Mouse (Mus musculus) gastrocnemius, postnatal 36 days (tissue): ENCODE results near the gene Tsen34. TPM values are rescaled to one million over a fixed set of nuclear protein-coding genes. Genes with fewer than 3 reads are reported as not detected.
"Not testable (repeated sequence)": the region's sequence is repeated elsewhere in the genome, so short reads cannot be mapped to it uniquely, and the experiment has no call there.

Experiments used
- DNase-seq, 2 experiments: peaks; one replicate each; pipeline ENCODE4 v3.0.0; 2022
- intact Hi-C: fragments of 180-260 bp; cut with DNase I; formaldehyde crosslinking; loops from one replicate; pipeline ENCODE4 v1.15.1; 2025
- total RNA-seq, 2 experiments: library from RNA; stranded (reverse); gene quantifications; 2 replicates each; pipeline ENCODE4 v1.2.3; 2021

The Tsen34 gene
- total RNA-seq, 2 experiments from 2014 or later, result 26.6 to 27.9 TPM

- no peak for DNase-seq
- intact Hi-C loops, result no loop called here
Observed at GRCm38 (mm10) chr7:3684698-3685097, 8.0 kb upstream of the Tsen34 start.

- no peak for DNase-seq
- intact Hi-C loops, result no loop called here
Observed at GRCm38 (mm10) chr7:3685400-3686187, 7.1 kb upstream of the Tsen34 start.

GRCm38 (mm10) chr7:3691919-3692318, 744 bp upstream of the Tsen34 start:
- no peak for DNase-seq
- intact Hi-C loops, result loop anchor here (10.0 kb wide), 1 partner anchor 1393 kb away; the partner anchor contains the start of gene Epn1

GRCm38 (mm10) chr7:3692987-3693808, 535 bp downstream of the Tsen34 start, which contains the start of gene Mboat7:
Gene Mboat7 (minus strand): TSS chr7:3693523.
- peak; percentile 94 to 95 for DNase-seq
- intact Hi-C loops, result loop anchor here (10.0 kb wide), 1 partner anchor 1392 kb away; the partner anchor contains the start of gene Epn1

GRCm38 (mm10) chr7:3693809-3694075, 1.1 kb downstream of the Tsen34 start:
- intact Hi-C loops, result loop anchor here (10.0 kb wide), 1 partner anchor 1391 kb away; the partner anchor contains the start of gene Epn1
- DNase-seq, result no peak

GRCm38 (mm10) chr7:3694076-3694948, 1.6 kb downstream of the Tsen34 start:
- intact Hi-C loops, result loop anchor here (10.0 kb wide), 1 partner anchor 1390 kb away; the partner anchor contains the start of gene Epn1
- peak; percentile 51 to 59 for DNase-seq

GRCm38 (mm10) chr7:3694949-3695305, 2.3 kb downstream of the Tsen34 start:
- DNase-seq, result not testable (repeated sequence)
- intact Hi-C loops, result loop anchor here (10.0 kb wide), 1 partner anchor 1390 kb away; the partner anchor contains the start of gene Epn1

- intact Hi-C loops, result loop anchor here (10.0 kb wide), 1 partner anchor 1386 kb away; the partner anchor contains the start of gene Epn1
- no peak for DNase-seq
Observed at GRCm38 (mm10) chr7:3698471-3698870, 5.8 kb downstream of the Tsen34 start.

GRCm38 (mm10) chr7:3703148-3703878, 10.7 kb downstream of the Tsen34 start:
- intact Hi-C loops, result loop anchor here (5.0 to 10.0 kb wide), 2 partner anchors 71 to 431 kb away; partner anchors contain the start of gene Leng8
- no peak for DNase-seq

- peak; percentile 92 to 95 for DNase-seq
Observed at GRCm38 (mm10) chr7:3703879-3704441, 11.3 kb downstream of the Tsen34 start, which contains the start of gene Rps9. Gene Rps9 (plus strand): TSS chr7:3703993.

GRCm38 (mm10) chr7:3704475-3704874, 11.8 kb downstream of the Tsen34 start:
- no peak for DNase-seq
- intact Hi-C loops, result loop anchor here (5.0 to 10.0 kb wide), 2 partner anchors 72 to 430 kb away; partner anchors contain the start of gene Leng8

More at GRCm38 (mm10) chr7:3703879-3704441, 11.3 kb downstream of the Tsen34 start, which contains the start of gene Rps9:
- intact Hi-C loops, result loop anchor here (5.0 to 10.0 kb wide), 2 partner anchors 72 to 431 kb away; partner anchors contain the start of gene Leng8

GRCm38 (mm10) chr7:3705461-3705860, 12.8 kb downstream of the Tsen34 start:
- intact Hi-C loops, result loop anchor here (10.0 kb wide), 1 partner anchor 429 kb away; the partner anchor contains the start of gene Leng8
- DNase-seq, result not testable (repeated sequence)

GRCm38 (mm10) chr7:3705911-3706310, 13.2 kb downstream of the Tsen34 start:
- no peak for DNase-seq
- intact Hi-C loops, result loop anchor here (10.0 kb wide), 1 partner anchor 429 kb away; the partner anchor contains the start of gene Leng8

GRCm38 (mm10) chr7:3706343-3706934, 13.8 kb downstream of the Tsen34 start:
- DNase-seq, result no peak
- intact Hi-C loops, result loop anchor here (10.0 kb wide), 1 partner anchor 428 kb away; the partner anchor contains the start of gene Leng8

GRCm38 (mm10) chr7:3707027-3707426, 14.4 kb downstream of the Tsen34 start:
- intact Hi-C loops, result loop anchor here (10.0 kb wide), 1 partner anchor 428 kb away; the partner anchor contains the start of gene Leng8

GRCm38 (mm10) chr7:3707568-3708413, 15.1 kb downstream of the Tsen34 start:
- intact Hi-C loops, result loop anchor here (10.0 kb wide), 1 partner anchor 427 kb away; the partner anchor contains the start of gene Leng8

More at GRCm38 (mm10) chr7:3707027-3707426, 14.4 kb downstream of the Tsen34 start:
- no peak for DNase-seq

More at GRCm38 (mm10) chr7:3707568-3708413, 15.1 kb downstream of the Tsen34 start:
- DNase-seq, result no peak
